Mouse (Mus musculus) spleen, postnatal 14 days (tissue): ENCODE data around the gene Ggt5.
"Not testable (repeated sequence)": the region's sequence is repeated elsewhere in the genome, so short reads cannot be mapped to it uniquely, and the experiment has no call there.

Source experiments
- DNase-seq, 2 experiments: peaks; one replicate each; pipeline ENCODE4 v3.0.0; 2021 to 2022; ENCODE audit warnings: low spot score in 2 of 2

Ggt5 gene

DNA sequence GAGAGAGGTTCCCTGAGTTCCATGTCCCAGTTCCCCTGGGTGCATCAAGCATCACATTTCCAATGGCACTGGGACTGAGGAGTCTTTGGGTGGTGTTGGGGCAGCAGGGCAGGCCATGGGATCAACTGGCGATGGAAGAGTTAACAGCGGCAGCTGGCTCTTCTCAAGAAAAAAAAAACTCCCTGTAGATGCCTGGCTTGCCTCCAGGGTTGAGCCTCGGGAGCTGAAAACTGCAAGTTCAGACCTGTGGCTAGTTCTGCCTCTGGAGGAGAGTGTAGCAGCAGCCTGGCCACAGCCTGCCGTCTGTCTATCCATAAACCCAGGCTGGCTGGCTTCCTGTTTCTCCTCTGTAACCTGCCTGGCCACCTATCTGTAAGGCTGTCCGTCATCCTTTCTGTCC, at the start of gene Ggt5:
Gene Ggt5, plus strand, starts transcription at position 212 of the 400 bp plus-strand sequence.
- no peak for DNase-seq

DNA sequence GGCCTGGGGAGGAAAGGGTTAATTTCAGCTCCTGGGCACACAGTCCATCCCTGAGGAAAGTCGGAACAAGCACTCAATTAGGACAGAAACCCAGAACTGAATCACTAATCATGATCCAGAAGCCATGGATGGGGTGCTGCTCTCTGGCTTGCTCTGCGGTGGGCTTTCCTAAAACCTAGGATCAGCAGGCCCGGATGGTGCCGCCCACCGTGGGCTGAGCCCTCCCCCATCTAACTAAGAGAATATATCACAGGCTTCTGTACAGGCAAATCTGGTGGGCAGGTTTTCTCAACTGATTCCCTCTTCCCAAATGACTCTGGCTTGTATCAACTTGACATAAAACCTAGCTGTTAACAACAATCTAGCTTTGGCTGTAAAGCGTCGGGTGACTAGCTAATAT, 41.2 kb upstream of the Ggt5 start:
- no peak for DNase-seq

DNA sequence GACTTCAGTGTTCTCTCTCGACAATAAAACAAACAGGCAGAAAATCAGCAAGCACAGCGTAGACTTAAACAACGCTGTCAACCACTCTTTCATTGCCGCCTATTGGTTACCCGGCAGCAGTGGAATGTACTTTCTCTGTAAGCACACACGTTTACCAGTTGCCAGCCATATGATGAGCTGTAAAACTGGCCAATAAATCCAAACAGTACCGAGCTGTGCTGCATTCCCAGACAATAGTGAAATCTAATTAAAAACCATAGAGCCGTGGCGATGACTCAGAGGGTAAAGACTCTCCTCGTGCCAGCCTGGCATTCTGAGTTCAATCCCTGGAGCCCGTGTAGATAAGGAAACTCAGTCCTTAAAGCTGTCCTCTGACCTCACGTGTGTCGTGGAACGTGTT, 40.7 kb upstream of the Ggt5 start:
- DNase-seq = no peak

DNA sequence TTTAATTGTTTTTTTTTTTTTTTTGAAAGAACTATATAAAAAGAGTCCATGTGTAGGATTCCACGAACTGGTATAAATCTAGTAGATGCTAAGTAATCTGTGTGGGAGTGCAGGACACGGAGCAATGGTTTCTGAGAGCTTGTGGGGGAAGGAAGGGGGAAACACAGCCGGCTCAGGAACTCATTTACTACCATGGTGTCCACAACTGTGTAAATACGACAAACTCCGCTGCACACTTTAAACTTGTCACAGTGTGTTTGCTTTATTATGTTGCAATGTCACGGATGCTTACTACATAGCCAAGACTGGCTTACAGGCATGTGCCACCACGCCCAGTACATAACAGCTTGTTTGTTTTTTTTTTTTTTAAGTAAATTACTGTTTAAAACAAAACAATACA, 39.3 kb upstream of the Ggt5 start:
- no peak for DNase-seq

DNA sequence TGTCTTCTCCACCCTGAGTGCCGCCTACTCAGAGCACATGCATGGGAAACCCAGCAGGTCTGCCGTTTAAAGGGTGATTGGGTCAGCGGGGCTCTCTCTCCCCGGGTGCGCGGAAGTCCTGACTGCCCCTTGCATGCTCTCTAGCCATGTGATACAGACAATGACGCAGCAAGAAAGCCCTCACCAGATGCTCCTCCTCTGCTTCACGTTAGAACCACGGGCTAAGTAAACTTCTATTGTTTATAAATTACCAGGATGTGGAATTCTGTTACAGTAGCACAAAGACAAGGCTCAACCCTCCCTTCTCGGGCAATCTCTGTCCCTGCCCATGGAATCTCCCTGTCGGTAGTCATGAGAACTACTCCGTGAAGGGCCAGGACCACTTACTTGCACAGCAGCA, 38.0 kb upstream of the Ggt5 start:
- DNase-seq = no peak

DNA sequence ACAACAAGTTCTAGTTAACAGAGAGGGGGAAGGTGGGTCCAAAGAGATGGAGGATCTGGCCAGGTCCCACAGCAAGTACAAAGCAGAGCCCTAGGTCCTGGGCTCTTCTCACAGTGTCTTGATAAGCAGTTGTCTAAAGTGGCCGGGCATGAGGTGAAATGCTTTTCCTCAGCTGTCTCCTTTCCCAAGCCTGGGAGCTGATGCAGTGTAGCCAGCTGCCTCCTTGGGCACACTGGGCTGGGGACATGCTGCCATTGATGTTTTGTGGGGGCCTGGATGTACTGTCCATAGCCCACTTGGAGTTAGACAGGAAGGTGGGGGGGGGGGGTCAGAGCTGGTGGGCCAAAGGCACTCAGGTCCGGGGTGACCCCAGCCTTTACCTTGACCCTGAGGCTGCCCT, 37.0 kb upstream of the Ggt5 start:
- no peak for DNase-seq

DNA sequence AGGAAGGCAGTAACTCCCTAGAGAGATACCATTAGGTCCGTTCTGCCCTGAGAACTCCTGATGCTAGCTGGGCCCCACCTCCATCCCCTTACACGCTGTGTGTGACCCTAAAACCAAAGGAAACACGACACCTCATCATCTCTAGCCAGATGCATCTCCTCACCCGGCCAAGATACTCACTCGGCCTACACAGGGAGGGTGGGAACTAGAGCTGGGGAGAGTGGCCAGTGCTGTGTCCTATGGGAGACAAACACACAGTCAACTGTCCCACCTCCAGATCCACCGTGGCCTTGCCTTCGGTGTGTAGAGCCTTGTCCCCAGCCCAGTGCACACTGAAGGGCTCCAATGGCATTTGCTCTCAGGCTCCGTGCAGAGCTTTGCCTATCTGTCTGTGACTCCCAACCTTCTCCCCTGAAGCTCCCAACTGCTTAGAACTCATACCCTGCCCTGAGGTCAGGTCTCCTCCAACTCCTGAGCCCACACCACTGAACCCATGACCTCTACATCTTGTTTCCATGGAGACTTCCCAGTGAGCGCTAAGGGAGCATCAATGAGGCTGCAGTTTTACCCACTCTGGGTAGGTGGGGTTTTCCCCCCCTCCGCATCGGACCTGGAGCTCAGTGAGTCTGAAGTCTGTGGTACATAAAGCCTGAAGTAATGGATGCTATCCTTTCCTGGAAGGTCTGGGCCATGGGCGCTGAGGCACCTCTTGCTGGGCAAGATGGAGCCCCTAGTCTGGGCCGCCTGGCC, 36.3 kb upstream of the Ggt5 start:
- no peak for DNase-seq

DNA sequence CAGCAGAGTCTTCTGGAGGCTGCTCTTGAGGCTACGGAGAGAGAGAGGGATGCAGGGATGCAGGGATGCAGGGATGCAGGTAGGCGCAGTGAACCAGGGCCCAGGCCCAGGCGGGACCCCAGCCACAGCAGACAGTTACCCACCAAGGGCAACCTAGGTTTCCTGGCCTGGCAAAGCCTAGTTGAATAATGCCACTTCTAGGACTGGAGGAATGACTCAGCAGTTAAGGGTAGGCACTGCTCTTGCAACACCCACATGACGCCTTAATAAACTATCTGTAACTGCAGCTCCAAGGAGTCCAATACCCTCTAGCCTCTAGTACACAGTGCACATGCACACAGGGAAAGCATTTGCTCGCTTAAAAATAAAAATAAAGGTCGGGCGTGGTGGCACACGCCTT, 35.0 kb upstream of the Ggt5 start:
- no peak for DNase-seq

DNA sequence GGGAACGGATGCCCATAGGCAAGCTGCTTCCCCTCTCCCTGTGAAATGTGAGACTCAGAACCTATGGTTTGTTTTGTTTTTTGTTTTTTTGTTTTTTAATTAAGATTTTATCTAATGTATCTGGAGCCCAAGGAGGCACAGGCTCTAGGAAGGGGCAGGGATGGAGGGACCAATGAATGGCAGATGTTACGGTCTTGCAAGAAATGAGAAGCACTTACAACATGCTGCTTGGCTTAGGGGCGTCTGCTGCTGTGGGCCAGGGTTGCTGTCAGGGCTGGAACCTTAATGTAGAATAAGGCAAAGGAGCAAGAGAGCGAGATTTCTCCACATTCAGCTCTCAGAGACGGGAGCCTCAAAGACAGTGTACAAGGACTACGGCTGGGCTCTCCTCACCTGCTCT, 33.6 kb upstream of the Ggt5 start:
- DNase-seq = no peak

DNA sequence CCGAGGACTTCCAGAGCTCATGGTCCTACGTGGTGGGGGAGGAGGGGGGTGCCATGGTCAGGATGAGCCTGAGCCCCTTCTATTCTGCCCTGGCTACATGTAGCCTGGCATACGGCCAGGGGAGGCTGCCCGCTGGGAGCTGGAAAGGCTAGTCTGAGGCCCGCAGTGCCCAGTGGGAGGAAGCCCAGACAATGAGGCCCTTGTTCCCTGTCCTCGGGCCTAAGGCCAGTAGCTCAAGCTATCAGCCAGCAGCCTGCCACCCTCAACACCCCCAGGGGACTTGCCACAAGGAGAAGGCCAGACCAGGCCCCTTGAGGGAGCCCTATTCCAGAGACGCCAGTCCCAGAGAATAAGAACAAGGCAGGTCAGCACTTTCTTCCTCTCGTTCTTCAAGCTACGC, 33.1 kb upstream of the Ggt5 start:
- DNase-seq = no peak

DNA sequence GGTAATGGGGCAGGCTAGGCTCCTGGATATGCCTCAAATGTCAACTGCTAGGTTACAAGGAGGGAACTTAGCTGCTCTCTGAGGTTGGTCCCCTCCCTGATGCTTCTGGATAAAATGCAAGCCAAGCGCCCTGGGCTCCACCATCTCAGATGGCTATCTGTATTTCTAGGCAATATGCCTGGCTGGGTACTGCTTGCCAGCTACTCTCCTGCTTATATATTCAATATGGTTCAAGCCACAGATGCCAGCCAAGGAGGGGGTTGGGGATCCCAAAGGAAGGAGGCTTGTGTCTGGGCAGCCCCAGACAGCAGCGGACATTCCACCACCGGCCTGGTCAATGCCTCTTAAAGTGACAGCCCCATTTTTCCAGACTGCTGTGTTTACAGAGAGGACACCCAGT, 30.6 kb upstream of the Ggt5 start:
- DNase-seq = no peak

DNA sequence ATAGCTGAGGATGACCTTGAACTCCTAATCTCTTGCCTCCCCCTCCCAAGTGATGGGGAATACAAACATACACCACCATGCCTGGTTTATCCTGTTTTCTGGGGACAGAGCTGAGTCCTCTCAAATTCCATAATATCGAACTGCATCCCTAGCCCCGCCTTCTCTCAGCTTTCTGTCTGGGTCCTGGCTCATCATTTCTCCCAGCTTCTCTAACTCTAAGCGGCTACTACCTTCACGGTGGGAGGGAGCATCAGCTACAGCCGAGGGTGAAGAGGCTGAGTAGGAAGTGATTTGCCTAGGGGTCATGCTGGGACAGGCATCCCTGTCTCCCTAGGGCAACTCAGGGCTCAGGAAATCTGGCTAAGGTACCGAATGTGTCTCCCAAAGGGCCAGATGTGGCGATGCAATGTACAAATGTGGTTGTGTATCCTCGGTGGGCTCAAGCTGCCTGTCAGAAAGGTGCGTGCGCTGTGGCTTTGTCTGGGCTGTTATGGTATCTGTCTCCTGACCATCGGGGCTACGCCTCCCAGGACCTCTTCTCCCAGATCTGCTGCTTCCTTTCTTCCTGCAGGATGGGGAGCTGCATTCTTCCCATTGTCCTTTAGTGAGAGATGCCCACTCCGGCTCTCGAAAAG, 30.0 kb upstream of the Ggt5 start:
- DNase-seq = no peak

DNA sequence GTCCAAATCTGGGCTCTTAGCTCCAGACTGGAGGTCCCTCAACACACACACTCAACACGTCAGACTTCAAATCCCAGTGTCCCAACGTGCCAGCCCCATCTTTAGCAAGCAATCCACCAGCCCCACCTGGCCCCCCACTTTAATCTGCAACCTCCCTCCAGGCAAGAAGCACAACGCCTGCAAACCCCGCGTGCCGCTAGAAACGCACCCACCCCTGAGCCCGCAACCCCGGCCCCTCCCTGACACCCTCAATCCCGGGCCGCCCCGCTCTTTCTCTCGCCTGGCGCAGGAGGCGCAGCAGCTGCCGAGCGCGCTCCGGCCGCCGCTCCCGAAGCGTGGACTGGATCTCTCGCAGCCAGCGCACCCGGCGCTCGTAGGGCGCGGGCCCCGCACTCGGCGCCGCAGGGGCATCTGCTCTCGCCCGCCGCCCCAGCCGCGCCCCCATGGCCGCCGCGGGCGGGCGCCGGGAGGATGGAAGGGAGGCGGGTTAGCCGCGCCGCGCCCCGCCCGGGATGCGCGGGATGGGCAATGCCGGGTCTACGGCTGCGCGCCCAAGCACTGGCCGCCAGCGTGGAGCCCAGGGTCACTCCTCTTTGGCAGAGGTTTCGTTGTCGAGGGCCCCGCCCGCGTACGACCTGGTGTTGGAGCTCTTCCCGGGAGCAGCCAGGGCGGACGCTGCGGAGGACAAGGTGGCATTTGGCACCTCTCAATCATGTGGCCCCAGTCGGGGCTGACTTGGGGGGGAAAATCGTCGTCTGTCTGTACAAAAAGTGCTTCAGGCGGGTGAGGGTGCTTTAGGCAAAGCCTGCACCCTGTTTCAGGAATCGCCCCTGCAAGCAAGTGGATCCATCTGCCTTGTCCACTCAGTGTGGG, 29.2 kb upstream of the Ggt5 start, which contains the start of gene Lrrc75b:
Gene Lrrc75b, minus strand, starts transcription at position 655 of the 873 bp plus-strand sequence.
- no peak for DNase-seq

DNA sequence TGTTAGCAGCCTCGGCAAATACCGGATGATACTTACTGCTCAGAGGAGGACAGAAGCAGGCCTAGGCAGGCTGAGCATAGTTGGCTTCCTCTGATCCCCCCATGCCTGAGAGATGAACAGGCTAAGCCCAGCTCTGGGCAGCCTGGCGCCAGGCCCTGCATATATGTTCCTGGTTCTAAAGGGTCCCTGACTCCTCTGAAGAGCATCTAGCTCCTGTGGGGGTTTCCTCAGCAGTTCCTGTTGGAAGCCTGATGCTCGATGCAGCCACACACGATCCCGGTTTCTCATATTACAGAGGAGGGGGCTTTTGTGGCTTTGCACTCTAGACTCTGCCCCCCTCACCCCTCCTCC, 28.6 kb upstream of the Ggt5 start:
- DNase-seq = no peak

DNA sequence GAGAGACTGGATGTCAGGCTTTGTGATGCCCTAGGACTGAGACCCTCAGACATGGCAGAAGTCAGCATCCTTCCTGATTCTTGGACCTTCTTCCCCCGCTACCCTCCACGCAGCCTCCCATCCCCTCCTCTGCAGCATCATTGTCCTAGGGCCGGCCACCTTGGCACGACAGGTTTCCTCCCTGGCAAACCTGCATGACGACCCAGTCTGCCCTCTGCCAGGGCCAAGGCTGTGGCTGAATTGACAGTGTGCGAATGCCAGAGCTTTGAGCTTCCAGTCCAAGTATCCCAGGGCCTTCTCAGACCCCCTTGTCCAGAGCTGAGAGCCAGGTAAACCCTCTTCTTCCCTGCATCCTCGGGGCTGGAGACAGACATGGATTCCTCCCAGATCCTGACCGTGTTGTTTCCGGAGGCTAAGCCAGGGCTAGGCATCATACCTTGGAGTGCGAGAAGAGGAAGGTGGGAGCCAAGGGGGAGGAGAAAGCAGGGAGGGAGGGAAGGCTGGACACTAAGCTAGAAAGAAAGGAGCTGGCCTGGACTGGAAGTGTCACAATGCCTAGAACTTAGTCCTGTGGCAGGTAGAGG, 28.0 kb upstream of the Ggt5 start, which contains the start of gene Ggt1:
Gene Ggt1, plus strand, starts transcription at position 534 of the 584 bp plus-strand sequence.
- DNase-seq = no peak

DNA sequence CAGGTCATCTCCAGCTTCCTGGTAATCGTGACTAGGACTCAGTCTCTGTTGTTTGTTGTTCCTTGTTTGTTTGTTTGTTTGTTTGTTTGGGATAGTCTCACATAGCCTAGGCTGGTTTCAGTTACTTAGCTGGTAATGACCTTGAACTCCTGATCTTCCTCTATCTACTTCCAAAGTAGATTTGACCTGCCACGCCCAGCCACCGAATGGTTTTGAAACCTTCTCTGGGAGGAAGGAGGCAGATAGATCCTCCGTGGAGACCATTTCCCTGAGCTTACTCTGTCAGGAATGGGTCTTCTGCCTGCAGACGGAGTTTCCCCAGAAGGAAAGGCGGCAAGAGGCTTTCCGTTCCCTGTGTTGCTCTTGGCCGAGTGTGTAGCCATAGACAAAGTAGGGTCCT, 26.5 kb upstream of the Ggt5 start:
- DNase-seq = no peak

DNA sequence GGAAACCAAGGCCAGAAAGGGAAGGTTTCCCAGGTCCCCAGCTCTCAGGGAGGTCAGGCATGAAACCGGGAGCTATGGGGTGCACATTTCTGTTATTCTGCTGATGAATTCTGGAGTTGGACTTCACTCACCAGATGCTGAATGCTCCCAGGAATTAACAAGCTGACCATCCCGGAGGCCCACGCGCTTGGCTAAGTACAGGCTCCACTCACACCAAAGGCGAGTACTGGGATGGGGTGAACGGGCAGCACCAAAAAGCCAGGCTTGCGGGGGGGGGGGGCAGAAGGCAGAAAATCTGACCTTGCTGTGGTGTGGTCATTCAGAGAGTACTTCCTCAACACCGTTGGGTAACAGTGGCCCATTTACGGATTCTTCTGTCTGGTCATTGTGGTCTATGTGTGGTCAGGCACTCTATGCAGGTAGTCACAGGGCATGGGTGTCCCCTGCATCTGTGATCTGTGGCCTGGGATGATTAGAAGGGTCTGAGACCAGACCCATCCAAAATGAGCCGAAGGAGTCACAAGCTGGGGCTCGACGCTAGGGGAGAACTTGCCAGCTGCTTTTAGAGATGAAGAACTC, 24.4 kb upstream of the Ggt5 start:
- DNase-seq = no peak

DNA sequence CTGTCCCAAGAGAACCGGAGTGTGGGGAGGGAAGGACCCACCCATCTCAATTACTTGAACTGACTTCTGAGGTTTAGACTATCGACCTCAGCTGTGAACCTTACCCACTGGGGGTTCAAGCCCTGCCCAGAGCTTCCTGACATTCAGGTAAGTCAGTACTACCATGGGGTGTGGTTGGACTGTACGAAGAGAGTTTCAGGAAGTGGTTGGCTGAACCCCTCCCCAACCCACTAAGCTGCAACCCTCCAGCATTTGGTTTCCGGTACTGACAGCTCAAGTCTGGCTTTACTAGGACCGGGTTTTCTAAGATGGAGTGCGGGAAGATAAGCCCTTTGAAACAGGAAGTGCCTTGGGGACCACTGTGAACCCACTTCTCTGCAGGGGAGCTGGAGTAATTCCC, 23.7 kb upstream of the Ggt5 start:
- no peak for DNase-seq

DNA sequence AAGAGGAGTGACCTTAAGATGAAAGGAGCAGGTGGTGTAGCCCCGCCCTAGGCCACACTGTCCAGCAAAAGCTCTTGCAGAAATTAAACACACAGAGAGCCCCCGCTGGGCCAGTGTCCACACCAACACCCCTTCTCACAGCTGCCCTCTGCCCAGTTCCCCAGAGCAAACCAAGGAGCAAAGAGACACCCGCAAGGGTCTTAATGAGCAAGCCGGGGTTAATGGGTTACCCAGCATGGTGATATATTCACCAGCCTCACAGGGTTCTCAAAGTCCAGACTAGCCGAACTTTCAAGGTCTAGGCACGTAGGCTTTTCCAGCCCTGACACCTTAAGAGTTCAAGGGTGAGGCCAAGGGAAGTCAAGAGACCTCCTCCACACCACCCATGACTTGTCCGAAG, 23.2 kb upstream of the Ggt5 start:
- DNase-seq = no peak

DNA sequence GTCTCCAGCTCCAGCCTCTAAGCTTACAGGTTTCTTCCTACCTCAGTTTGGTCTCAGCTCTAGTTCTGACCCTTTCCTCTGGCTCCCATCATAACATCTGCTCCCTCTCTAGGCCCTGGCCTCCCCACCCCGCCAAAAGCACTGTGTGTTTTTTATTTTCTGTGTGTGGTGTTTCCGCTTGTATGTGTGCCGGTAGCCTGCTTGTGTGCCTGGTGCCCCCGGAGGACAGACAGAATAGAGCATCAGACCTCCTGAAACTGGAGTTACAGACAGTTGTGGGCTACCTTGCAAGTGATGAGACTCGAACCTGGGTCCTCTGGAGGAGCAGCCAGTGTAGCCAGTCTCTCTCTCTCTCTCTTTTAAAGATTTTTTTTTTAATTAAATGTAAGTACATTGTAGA, 22.8 kb upstream of the Ggt5 start:
- no peak for DNase-seq

DNA sequence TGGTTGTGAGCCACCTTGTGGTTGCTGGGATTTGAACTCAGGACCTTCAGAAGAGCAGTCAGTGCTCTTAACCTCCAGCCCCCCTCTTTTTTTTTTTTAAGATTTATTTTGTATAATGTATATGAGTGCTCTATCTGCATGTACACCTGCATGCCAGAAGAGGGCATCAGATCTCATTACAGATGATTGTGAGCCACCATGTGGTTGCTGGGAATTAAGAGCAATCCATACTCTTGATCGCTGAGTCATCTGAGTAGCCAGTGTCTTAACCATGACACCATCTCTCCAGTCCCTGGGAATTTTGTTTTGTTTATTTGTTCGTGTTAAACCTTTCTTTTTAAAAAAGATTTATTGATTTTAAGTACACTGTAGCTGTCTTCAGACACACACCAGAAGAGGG, 22.4 kb upstream of the Ggt5 start:
- not testable (repeated sequence) for DNase-seq

DNA sequence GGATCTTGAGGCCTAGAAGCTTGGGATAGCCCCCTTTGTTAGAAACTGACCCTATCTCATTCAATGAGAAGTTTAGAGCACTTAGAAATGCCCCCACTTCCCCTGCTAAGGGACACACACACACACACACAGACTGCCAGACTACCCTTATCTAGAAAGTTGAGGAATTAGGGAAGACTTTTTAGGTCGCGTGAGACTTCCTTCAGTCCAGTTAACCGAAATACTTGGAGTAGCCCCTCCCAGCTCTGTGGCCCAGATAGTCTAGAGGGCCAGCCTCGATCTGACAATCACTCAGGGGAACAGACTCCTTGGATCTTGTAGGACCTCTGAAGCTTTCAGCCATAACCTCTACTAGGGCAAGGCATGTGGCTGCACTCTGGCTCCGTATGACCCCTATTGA, 21.1 kb upstream of the Ggt5 start:
- no peak for DNase-seq
